Mouse (Mus musculus) limb, embryonic 13.5 days (tissue): Measurements from ENCODE around the gene Apold1. TPM values are rescaled to one million over a fixed set of nuclear protein-coding genes. Genes with fewer than 3 reads are reported as not detected.

Experiments
- ATAC-seq: fragments of 200-750 bp; cut with Nextera tagmentation; 2 replicates; pipeline ENCODE4 v1.8.0; 2017; ENCODE audit warnings: low read depth, moderate number of reproducible peaks, moderate TSS enrichment; ENCODE audit not compliant: low FRiP score
- H3K27ac ChIP-seq: fragments of 300-500 bp; sonication (generic); 2 replicates; pipeline ENCODE4 v1.5.1; 2015; ENCODE audit warnings: inconsistent platforms, mild to moderate bottlenecking, moderate library complexity
- H3K27me3 ChIP-seq: fragments of 300-500 bp; sonication (generic); 2 replicates; pipeline ENCODE4 v1.6.1; 2015; ENCODE audit warnings: mild to moderate bottlenecking, inconsistent platforms
- H3K36me3 ChIP-seq: fragments of 300-500 bp; sonication (generic); 2 replicates; pipeline ENCODE4 v1.6.1; 2015; ENCODE audit warnings: inconsistent platforms, mild to moderate bottlenecking, moderate library complexity
- H3K4me1 ChIP-seq: fragments of 300-500 bp; sonication (generic); 2 replicates; pipeline ENCODE4 v1.6.1; 2015; ENCODE audit warnings: inconsistent platforms
- H3K4me2 ChIP-seq: fragments of 300-500 bp; sonication (generic); replicated peaks from 2 replicates; pipeline ENCODE4 v1.6.1; 2015; ENCODE audit warnings: inconsistent platforms, mild to moderate bottlenecking, moderate library complexity
- H3K4me3 ChIP-seq: fragments of 300-500 bp; sonication (generic); 2 replicates; pipeline ENCODE4 v1.5.1; 2015; ENCODE audit warnings: moderate library complexity, mild to moderate bottlenecking, inconsistent platforms
- H3K9ac ChIP-seq: fragments of 300-500 bp; sonication (generic); 2 replicates; pipeline ENCODE4 v1.6.1; 2015; ENCODE audit warnings: mild to moderate bottlenecking, inconsistent platforms
- H3K9me3 ChIP-seq: fragments of 300-500 bp; sonication (generic); 2 replicates; pipeline ENCODE4 v1.6.1; 2016; ENCODE audit warnings: inconsistent platforms
- WGBS: fragments of 180-500 bp; shearing (Covaris S2); methylation state at CpG from one replicate; pipeline ENCODE4 v1.1.7; 2015; 5-methylcytosine and 5-hydroxymethylcytosine counted together
- polyA plus RNA-seq: library from polyadenylated mRNA; unstranded; fragments of >200 nt; fragmentation: Nextera tagmentation; extraction: Ambion mirVana; gene quantifications from 2 replicates; pipeline ENCODE4 v1.2.1, GENCODE M21; 2015

The Apold1 gene
- polyA plus RNA-seq, 1 experiment from 2014 or later = 5.0 TPM

DNA sequence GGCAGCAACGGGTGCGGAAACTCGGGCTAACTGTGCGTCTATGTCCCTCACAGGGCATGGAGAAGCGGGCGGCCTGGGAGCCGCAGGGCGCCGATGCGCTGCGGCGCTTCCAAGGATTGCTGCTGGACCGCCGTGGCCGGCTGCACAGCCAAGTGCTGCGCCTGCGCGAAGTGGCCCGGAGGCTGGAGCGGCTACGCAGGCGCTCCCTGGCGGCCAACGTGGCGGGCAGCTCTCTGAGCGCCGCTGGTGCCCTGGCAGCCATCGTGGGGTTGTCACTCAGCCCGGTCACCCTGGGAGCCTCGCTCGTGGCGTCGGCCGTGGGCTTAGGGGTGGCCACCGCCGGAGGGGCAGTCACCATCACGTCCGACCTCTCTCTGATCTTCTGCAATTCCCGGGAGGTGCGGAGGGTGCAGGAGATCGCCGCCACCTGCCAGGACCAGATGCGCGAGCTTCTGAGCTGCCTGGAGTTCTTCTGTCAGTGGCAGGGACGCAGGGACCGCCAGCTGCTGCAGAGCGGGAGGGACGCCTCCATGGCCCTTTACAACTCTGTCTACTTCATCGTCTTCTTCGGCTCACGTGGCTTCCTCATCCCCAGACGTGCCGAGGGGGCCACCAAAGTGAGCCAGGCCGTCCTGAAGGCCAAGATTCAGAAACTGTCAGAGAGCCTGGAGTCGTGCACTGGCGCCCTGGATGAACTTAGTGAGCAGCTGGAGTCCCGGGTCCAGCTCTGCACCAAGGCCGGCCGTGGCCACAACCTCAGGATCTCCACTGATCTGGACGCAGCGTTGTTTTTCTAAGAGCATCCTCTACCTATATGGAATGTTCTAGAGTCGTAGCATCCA, 2.2 kb downstream of the Apold1 start:
- H3K27ac ChIP-seq = no peak overlapping the region
- H3K4me1 ChIP-seq = peaks cover 21% of the 10 kb centered on the region
- H3K36me3 ChIP-seq = no peaks in the 10 kb centered on the region
- no peaks in the 10 kb centered on the region for H3K9me3 ChIP-seq
- H3K4me2 ChIP-seq = peak overlapping the region; percentile 90
- H3K4me3 ChIP-seq = peak overlapping the region; percentile 60
- peak overlapping the region; percentile 69 for H3K9ac ChIP-seq
- ATAC-seq = peak; percentile 91
- WGBS = 3% methylated on average over 62 of the region's 62 CpGs
- H3K27me3 ChIP-seq = no peaks in the 10 kb centered on the region

DNA sequence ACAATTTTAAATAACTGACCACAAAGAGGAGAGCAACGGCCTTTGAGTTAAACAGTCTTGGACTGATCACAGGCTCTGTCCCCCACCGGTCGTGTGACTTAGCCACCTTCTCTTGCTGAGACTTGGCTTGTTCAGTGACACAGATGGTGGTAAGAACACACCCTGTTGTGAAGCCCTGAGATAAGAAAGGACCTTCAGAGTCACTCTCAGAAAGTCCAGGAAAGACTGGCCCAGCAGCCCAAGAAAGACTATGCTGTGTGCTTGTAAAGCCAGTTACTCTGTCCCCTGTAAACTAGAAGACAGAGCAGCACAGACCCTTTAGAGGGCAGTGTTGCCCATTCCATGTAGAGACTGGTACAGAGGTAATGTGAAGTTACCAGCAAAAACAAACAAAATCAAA, 3.2 kb downstream of the Apold1 start:
- 55% methylated on average over 3 of the region's 3 CpGs for WGBS
- no peaks in the 10 kb centered on the region for H3K9me3 ChIP-seq
- peaks cover 21% of the 10 kb centered on the region for H3K4me1 ChIP-seq
- H3K27ac ChIP-seq = no peak overlapping the region
- H3K4me2 ChIP-seq = peak overlapping the region; percentile 90; the same call in 1 of the 2 replicates
- no peaks in the 10 kb centered on the region for H3K36me3 ChIP-seq
- no peak overlapping the region for H3K4me3 ChIP-seq
- ATAC-seq = no peak
- H3K27me3 ChIP-seq = no peaks in the 10 kb centered on the region
- H3K9ac ChIP-seq = no peak overlapping the region

GRCm38 (mm10) chr6:134988377-134988776, 6.9 kb downstream of the Apold1 start:
- H3K27ac ChIP-seq = no peak overlapping the region
- no peaks in the 10 kb centered on the region for H3K9me3 ChIP-seq
- peaks cover 5% of the 10 kb centered on the region for H3K4me1 ChIP-seq
- whole genome bisulfite sequencing = 81% methylated on average over 9 of the region's 9 CpGs
- no peaks in the 10 kb centered on the region for H3K36me3 ChIP-seq
- no peak overlapping the region for H3K4me2 ChIP-seq
- H3K4me3 ChIP-seq = no peak overlapping the region
- ATAC-seq = no peak
- no peak overlapping the region for H3K9ac ChIP-seq
- H3K27me3 ChIP-seq = no peaks in the 10 kb centered on the region

DNA sequence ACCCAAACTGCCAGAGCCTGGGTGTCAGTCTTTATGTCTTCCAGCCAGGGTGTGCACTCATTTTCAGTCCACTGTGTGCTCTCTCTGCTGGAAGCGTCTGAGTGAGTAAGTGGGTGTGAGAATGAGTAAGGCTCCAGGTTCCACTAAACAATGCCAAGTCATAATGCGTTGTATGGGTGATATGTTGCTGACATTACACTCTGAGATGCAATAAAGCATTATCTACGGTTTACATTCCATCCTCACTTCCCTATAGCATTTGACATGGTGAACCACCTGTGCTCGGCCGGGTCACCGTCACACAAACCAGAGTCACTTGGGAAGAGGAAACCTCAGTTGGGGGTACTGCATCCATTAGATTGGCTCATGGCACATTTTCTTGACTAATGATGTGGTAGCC, 9.2 kb downstream of the Apold1 start:
- Histone ChIP-seq H3K9ac (no peak overlapping the region), H3K9me3 (no peaks in the 10 kb centered on the region), H3K27ac (no peak overlapping the region), H3K36me3 (no peaks in the 10 kb centered on the region), H3K4me1 (peaks cover 8% of the 10 kb centered on the region), H3K4me2 (no peak overlapping the region), H3K4me3 (no peak overlapping the region), H3K27me3 (no peaks in the 10 kb centered on the region)
- WGBS = 87% methylated on average over 6 of the region's 6 CpGs
- ATAC-seq = no peak

DNA sequence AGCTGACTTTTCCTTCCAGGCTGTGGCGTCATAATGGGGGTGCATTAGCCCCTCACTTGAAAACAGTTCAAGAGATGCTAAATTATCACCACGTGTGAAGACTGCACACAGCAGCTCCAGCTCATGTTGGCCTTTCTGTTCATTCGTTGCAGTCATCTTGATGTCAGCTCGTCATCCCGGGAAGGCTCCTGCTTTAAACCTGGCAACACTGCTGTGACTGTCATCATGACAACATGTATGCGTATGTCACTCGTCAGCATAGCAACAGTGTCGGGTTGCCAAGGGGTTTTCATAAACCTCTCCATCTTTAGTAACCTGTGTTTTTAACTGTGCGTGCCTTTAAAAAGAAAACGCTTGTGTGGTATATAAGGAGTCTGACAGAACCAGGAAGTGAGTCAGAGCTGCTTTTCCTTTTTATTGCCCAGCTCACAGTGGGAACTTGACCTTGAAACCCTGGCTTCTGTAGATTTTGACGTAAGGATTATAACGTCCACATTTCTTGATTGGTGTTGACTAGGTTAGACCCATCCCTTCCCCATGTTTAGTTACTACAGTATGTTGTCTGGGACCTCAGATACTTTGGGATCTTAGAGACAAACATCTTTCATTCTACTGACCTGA, 12.6 kb downstream of the Apold1 start:
- Histone ChIP-seq H3K27ac (no peak overlapping the region), H3K9ac (no peak overlapping the region), H3K4me1 (peaks cover 8% of the 10 kb centered on the region), H3K4me3 (no peak overlapping the region), H3K4me2 (no peak overlapping the region), H3K36me3 (no peaks in the 10 kb centered on the region), H3K27me3 (no peaks in the 10 kb centered on the region), H3K9me3 (no peaks in the 10 kb centered on the region)
- 35% methylated on average over 12 of the region's 12 CpGs for WGBS
- no peak for ATAC-seq

DNA sequence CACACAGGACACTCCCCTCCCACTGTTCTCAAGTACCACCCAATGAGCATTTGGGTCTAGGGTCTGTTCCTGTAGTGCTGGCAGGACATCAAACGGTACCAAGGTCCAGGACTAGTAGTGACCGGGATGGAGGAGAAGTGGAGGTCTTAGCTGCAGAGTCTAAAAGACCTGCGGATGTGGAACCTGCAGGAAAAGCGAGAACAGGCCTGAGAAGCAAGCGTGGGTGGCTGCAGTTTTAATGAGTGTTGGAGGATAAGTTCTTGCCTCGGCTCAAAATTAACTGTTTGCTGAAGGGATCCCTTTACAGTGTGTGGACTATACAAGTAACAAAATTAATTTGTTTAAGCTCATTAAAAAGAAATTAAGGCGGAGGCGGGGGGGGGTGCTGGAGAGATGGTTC, 13.5 kb downstream of the Apold1 start:
- ATAC-seq = no peak
- Histone ChIP-seq H3K27ac (no peak overlapping the region), H3K4me3 (no peak overlapping the region), H3K4me1 (peaks cover 8% of the 10 kb centered on the region), H3K9me3 (no peaks in the 10 kb centered on the region), H3K9ac (no peak overlapping the region), H3K36me3 (no peaks in the 10 kb centered on the region), H3K27me3 (no peaks in the 10 kb centered on the region), H3K4me2 (no peak overlapping the region)
- 56% methylated on average over 8 of the region's 8 CpGs for WGBS

DNA sequence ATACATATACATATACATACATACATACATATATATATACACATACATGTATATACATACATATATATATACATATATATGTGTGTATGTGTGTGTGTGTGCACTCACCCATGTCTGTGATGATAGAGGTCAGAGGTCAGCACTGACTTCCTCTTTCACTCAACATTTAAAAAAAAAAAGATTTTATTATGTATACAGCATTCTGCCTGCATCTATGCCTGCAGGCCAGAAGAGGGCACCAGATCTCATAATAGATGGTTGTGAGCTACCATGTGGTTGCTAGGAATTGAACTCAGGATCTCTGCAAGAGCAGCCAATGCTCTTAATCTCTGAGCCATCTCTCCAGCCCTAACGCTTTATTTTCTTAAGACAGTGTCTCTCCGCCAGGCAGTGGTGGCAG, 15.4 kb downstream of the Apold1 start:
- no peaks in the 10 kb centered on the region for H3K36me3 ChIP-seq
- no peak overlapping the region for H3K9ac ChIP-seq
- no peak overlapping the region for H3K27ac ChIP-seq
- 89% methylated on average over 2 of the region's 2 CpGs for WGBS
- ATAC-seq = no peak
- no peak overlapping the region for H3K4me3 ChIP-seq
- peaks cover 8% of the 10 kb centered on the region for H3K4me1 ChIP-seq
- H3K27me3 ChIP-seq = no peaks in the 10 kb centered on the region
- H3K9me3 ChIP-seq = no peaks in the 10 kb centered on the region
- H3K4me2 ChIP-seq = no peak overlapping the region

DNA sequence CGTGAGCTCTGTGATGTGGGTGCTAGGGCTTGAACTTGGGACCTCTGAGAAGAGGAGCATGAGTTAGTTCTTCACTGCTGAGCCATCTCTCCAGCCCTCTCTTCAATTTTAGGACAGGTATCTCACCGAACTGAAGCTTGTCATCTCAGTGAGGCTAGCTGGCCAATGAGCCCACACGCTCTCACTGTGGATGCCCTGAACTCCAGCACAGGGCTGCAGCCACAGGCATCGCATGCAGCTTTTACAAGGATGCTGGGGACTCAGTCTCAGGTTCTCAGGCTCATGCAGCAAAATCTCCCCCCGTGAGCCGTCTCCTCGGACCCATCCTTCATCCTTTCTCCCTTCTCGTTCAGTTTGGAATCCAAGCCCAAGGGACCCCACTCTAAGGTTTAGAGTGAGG, 16.6 kb downstream of the Apold1 start:
- H3K27ac ChIP-seq = no peak overlapping the region
- H3K4me3 ChIP-seq = no peak overlapping the region
- H3K9ac ChIP-seq = no peak overlapping the region
- no peaks in the 10 kb centered on the region for H3K9me3 ChIP-seq
- no peak overlapping the region for H3K4me2 ChIP-seq
- ATAC-seq = no peak
- peaks cover 8% of the 10 kb centered on the region for H3K4me1 ChIP-seq
- no peaks in the 10 kb centered on the region for H3K36me3 ChIP-seq
- no peaks in the 10 kb centered on the region for H3K27me3 ChIP-seq
- 79% methylated on average over 8 of the region's 8 CpGs for WGBS

DNA sequence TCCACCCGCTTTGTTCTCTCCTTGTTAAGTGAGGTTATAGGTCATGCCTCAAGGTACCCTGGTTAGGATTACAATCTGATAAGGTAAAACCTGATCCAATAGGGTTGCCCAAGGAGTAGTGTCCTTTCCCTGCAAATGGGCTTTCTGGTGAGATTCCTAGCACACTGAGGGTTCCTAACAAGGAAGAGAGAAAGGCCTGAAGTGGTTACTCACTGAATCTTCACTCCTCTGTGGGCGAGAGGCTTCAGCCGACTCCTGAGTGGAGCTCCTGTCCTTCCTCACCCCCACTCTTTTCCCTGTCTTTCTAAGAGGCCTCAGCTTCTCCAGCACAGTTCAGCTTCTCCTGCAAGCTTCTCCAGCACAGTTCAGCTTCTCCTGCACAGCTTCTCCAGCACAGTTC, 17.3 kb downstream of the Apold1 start:
- no peaks in the 10 kb centered on the region for H3K36me3 ChIP-seq
- peaks cover 6% of the 10 kb centered on the region for H3K4me1 ChIP-seq
- H3K9me3 ChIP-seq = no peaks in the 10 kb centered on the region
- no peak for ATAC-seq
- 61% methylated on average over 3 of the region's 3 CpGs for WGBS
- H3K4me2 ChIP-seq = no peak overlapping the region
- no peaks in the 10 kb centered on the region for H3K27me3 ChIP-seq
- H3K27ac ChIP-seq = no peak overlapping the region
- H3K4me3 ChIP-seq = no peak overlapping the region
- H3K9ac ChIP-seq = no peak overlapping the region

GRCm38 (mm10) chr6:135000272-135000671, 18.8 kb downstream of the Apold1 start:
- Histone ChIP-seq H3K9me3 (no peaks in the 10 kb centered on the region), H3K27ac (no peak overlapping the region), H3K27me3 (no peaks in the 10 kb centered on the region), H3K9ac (no peak overlapping the region), H3K4me2 (no peak overlapping the region), H3K4me1 (no peaks in the 10 kb centered on the region), H3K4me3 (no peak overlapping the region), H3K36me3 (no peaks in the 10 kb centered on the region)
- WGBS = 72% methylated on average over 4 of the region's 4 CpGs
- no peak for ATAC-seq

- Histone ChIP-seq H3K27me3 (no peaks in the 10 kb centered on the region), H3K4me1 (no peaks in the 10 kb centered on the region), H3K4me3 (no peak overlapping the region), H3K4me2 (no peak overlapping the region), H3K9me3 (no peaks in the 10 kb centered on the region), H3K27ac (no peak overlapping the region), H3K9ac (no peak overlapping the region), H3K36me3 (no peaks in the 10 kb centered on the region)
- whole genome bisulfite sequencing = 86% methylated on average over 4 of the region's 4 CpGs
- ATAC-seq = no peak
Measured at GRCm38 (mm10) chr6:135001991-135002390, 20.5 kb downstream of the Apold1 start.

- Histone ChIP-seq H3K36me3 (no peaks in the 10 kb centered on the region), H3K9ac (no peak overlapping the region), H3K27me3 (no peaks in the 10 kb centered on the region), H3K4me2 (no peak overlapping the region), H3K4me1 (no peaks in the 10 kb centered on the region), H3K4me3 (no peak overlapping the region), H3K9me3 (no peaks in the 10 kb centered on the region), H3K27ac (no peak overlapping the region)
- ATAC-seq = no peak
- WGBS = 92% methylated on average over 4 of the region's 4 CpGs
Measured at GRCm38 (mm10) chr6:135006372-135006771, 24.9 kb downstream of the Apold1 start.
